Mouse (Mus musculus) CH12.LX (cell line): ENCODE measurements around the gene Kif12. TPM values are rescaled to one million over a fixed set of nuclear protein-coding genes. Genes with fewer than 3 reads are reported as not detected.

Experiments used
- DNase-seq: peaks from one replicate; pipeline ENCODE4 v3.0.0-alpha.2; 2013; ENCODE audit errors: extremely low read depth
- H3K27ac ChIP-seq: 2 replicates; pipeline ENCODE4 v1.5.1; 2012; ENCODE audit warnings: low read depth, mild to moderate bottlenecking, control low read depth, moderate library complexity; ENCODE audit not compliant: insufficient read depth
- H3K27me3 ChIP-seq: replicated peaks from 2 replicates; pipeline ENCODE3; 2012; ENCODE audit warnings: inconsistent platforms
- H3K36me3 ChIP-seq, 2 experiments: replicated peaks in 1 of 2; 2 replicates each; pipeline versions ENCODE3 to v1.6.1; 2012; ENCODE audit warnings: inconsistent platforms in 1 of 2, low read length in 1 of 2, mild to moderate bottlenecking in 1 of 2, mixed read lengths in 1 of 2, moderate library complexity in 1 of 2; ENCODE audit not compliant: control insufficient read depth in 1 of 2, insufficient read depth in 1 of 2
- H3K4me1 ChIP-seq, 2 experiments: 2 replicates each; pipeline ENCODE4 v1.6.1; 2012; ENCODE audit warnings: inconsistent platforms in 1 of 2, moderate library complexity in 1 of 2; ENCODE audit not compliant: insufficient read depth in 2 of 2, control insufficient read depth in 1 of 2
- H3K4me2 ChIP-seq: 2 replicates; pipeline ENCODE4 v1.6.1; 2012; ENCODE audit warnings: low read depth, mild to moderate bottlenecking, control low read depth; ENCODE audit not compliant: poor library complexity, insufficient read depth, severe bottlenecking
- H3K4me3 ChIP-seq, 3 experiments: fragments of 150-350 bp in 1 of 3; sonication (generic) in 1 of 3; replicated peaks in 1 of 3; 2 replicates each; pipeline versions ENCODE3 to v1.5.1; 2011 to 2012; ENCODE audit warnings: low read depth in 2 of 3, low read length in 2 of 3, mild to moderate bottlenecking in 2 of 3, moderate library complexity in 2 of 3, control low read depth in 1 of 3, improper control_type of control experiment in 1 of 3, inconsistent platforms in 1 of 3, mixed read lengths in 1 of 3; ENCODE audit not compliant: poor library complexity in 1 of 3
- H3K79me2 ChIP-seq: replicated peaks from 2 replicates; pipeline ENCODE4 v1.6.1; 2012; ENCODE audit warnings: mild to moderate bottlenecking, moderate library complexity; ENCODE audit not compliant: control insufficient read depth, poor library complexity, insufficient read depth, severe bottlenecking; ENCODE audit errors: extremely low read depth
- H3K9ac ChIP-seq: 2 replicates; pipeline ENCODE4 v1.6.1; 2012; ENCODE audit warnings: low read depth, mild to moderate bottlenecking, control low read depth, moderate library complexity; ENCODE audit not compliant: insufficient read depth
- H3K9me3 ChIP-seq: replicated peaks from 2 replicates; pipeline ENCODE3; 2012; ENCODE audit warnings: low read length, inconsistent platforms, mixed read lengths
- BHLHE40 ChIP-seq: IDR thresholded peaks from 2 replicates; pipeline ENCODE4 v1.6.1; 2011; ENCODE audit warnings: mild to moderate bottlenecking, low read depth, low read length, improper control_type of control experiment
- CHD1 ChIP-seq: IDR thresholded peaks from 2 replicates; pipeline ENCODE4 v1.6.1; 2012; ENCODE audit warnings: low read depth, low read length, improper control_type of control experiment, inconsistent platforms
- CHD2 ChIP-seq: IDR thresholded peaks from 2 replicates; pipeline ENCODE4 v1.6.1; 2011; ENCODE audit warnings: low read length, improper control_type of control experiment
- E2F4 ChIP-seq: IDR thresholded peaks from 2 replicates; pipeline ENCODE4 v1.6.1; 2011; ENCODE audit warnings: low read depth, low read length, improper control_type of control experiment; ENCODE audit not compliant: insufficient replicate concordance
- EP300 ChIP-seq: IDR thresholded peaks from 2 replicates; pipeline ENCODE4 v1.6.1; 2011; ENCODE audit warnings: low read length, improper control_type of control experiment
- GABPA ChIP-seq: IDR thresholded peaks from 2 replicates; pipeline ENCODE4 v1.6.1; 2012; ENCODE audit warnings: low read depth, low read length, improper control_type of control experiment, inconsistent platforms; ENCODE audit not compliant: insufficient replicate concordance
- HCFC1 ChIP-seq: IDR thresholded peaks from 2 replicates; pipeline ENCODE4 v1.6.1; 2012; ENCODE audit warnings: low read depth, mild to moderate bottlenecking, inconsistent platforms, low read length, improper control_type of control experiment
- IRF4 ChIP-seq: IDR thresholded peaks from 2 replicates; pipeline ENCODE4 v1.6.1; 2014; ENCODE audit warnings: low read depth, mild to moderate bottlenecking, inconsistent platforms, low read length, improper control_type of control experiment
- JUN ChIP-seq: IDR thresholded peaks from 2 replicates; pipeline ENCODE4 v1.6.1; 2011; ENCODE audit warnings: low read depth, mild to moderate bottlenecking, low read length, improper control_type of control experiment, moderate library complexity; ENCODE audit not compliant: insufficient read depth
- JUND ChIP-seq: conservative IDR thresholded peaks from 2 replicates; pipeline ENCODE4 v1.6.1; 2011; ENCODE audit warnings: low read depth, low read length, improper control_type of control experiment
- MAX ChIP-seq: IDR thresholded peaks from 2 replicates; pipeline ENCODE4 v1.6.1; 2011; ENCODE audit warnings: low read length, improper control_type of control experiment
- MAZ ChIP-seq: IDR thresholded peaks from 2 replicates; pipeline ENCODE4 v1.6.1; 2012; ENCODE audit warnings: low read depth, mild to moderate bottlenecking, inconsistent platforms, low read length, improper control_type of control experiment, moderate library complexity
- MEF2A ChIP-seq: IDR thresholded peaks from 2 replicates; pipeline ENCODE4 v1.6.1; 2014; ENCODE audit warnings: low read depth, mild to moderate bottlenecking, inconsistent platforms, low read length, improper control_type of control experiment, borderline replicate concordance
- MXI1 ChIP-seq: IDR thresholded peaks from 2 replicates; pipeline ENCODE4 v1.6.1; 2011; ENCODE audit warnings: mild to moderate bottlenecking, low read depth, low read length, improper control_type of control experiment
- MYC ChIP-seq: IDR thresholded peaks from 2 replicates; pipeline ENCODE4 v1.6.1; 2011; ENCODE audit warnings: low read depth, mild to moderate bottlenecking, improper control_type of control experiment, low read length
- NRF1 ChIP-seq: IDR thresholded peaks from 2 replicates; pipeline ENCODE4 v1.6.1; 2014; ENCODE audit warnings: low read depth, mild to moderate bottlenecking, inconsistent platforms, low read length, improper control_type of control experiment, moderate library complexity
- POLR2AphosphoS2 ChIP-seq: IDR thresholded peaks from 2 replicates; pipeline ENCODE4 v1.6.1; 2011; ENCODE audit warnings: low read depth, low read length, improper control_type of control experiment
- RAD21 ChIP-seq: IDR thresholded peaks from 2 replicates; pipeline ENCODE4 v1.6.1; 2011; ENCODE audit warnings: low read depth, mild to moderate bottlenecking, low read length, improper control_type of control experiment, moderate library complexity
- RCOR1 ChIP-seq: conservative IDR thresholded peaks from 2 replicates; pipeline ENCODE4 v1.6.1; 2012; ENCODE audit warnings: low read depth, mild to moderate bottlenecking, inconsistent platforms, low read length, improper control_type of control experiment
- SMC3 ChIP-seq: IDR thresholded peaks from 2 replicates; pipeline ENCODE4 v1.6.1; 2011; ENCODE audit warnings: low read depth, low read length, improper control_type of control experiment
- TCF12 ChIP-seq: IDR thresholded peaks from 2 replicates; pipeline ENCODE4 v1.6.1; 2014; ENCODE audit warnings: low read depth, mild to moderate bottlenecking, inconsistent platforms, low read length, improper control_type of control experiment
- UBTF ChIP-seq: IDR thresholded peaks from 2 replicates; pipeline ENCODE4 v1.6.1; 2012; ENCODE audit warnings: low read depth, mild to moderate bottlenecking, inconsistent platforms, low read length, improper control_type of control experiment, moderate library complexity
- ZMIZ1 ChIP-seq: IDR thresholded peaks from 2 replicates; pipeline ENCODE4 v1.6.1; 2012; ENCODE audit warnings: low read depth, mild to moderate bottlenecking, inconsistent platforms, low read length, improper control_type of control experiment
- dilution Hi-C: fragments of 300-500 bp; cut with MboI; formaldehyde crosslinking; loops from 2 replicates; pipeline ENCODE4 v1.14.3; 2020; ENCODE audit warnings: low sequenced_read_pairs; ENCODE audit not compliant: extremely low pct_unique_long_range_greater_than_20kb, extremely low pct_ligation_motif_present
- in situ Hi-C: fragments of 300-500 bp; cut with MboI; formaldehyde crosslinking; loops from 3 replicates; pipeline ENCODE4 v1.14.3; 2019; ENCODE audit warnings: low sequenced_read_pairs, low pct_ligation_motif_present, low pct_unique_long_range_greater_than_20kb, mixed read lengths
- polyA plus RNA-seq: library from polyadenylated mRNA; unstranded; fragments of >175 nt; gene quantifications from 2 replicates; pipeline ENCODE4 v1.2.1, GENCODE M21; 2012; ENCODE audit warnings: low read depth; ENCODE audit not compliant: insufficient read length
- total RNA-seq, 2 experiments: library from RNA; depleted of rRNA; stranded (reverse); fragments of 300-350 nt in 1 of 2; fragments of >200 nt in 1 of 2; gene quantifications; 2 replicates each; pipeline ENCODE4 v1.2.3; 2012 to 2014

Kif12 gene
- not detected in 2 replicates for total RNA-seq (2012; rRNA removed)
- total RNA-seq (2014; rRNA removed), result not detected in 2 replicates
- polyA plus RNA-seq, result not detected in 2 replicates

DNA sequence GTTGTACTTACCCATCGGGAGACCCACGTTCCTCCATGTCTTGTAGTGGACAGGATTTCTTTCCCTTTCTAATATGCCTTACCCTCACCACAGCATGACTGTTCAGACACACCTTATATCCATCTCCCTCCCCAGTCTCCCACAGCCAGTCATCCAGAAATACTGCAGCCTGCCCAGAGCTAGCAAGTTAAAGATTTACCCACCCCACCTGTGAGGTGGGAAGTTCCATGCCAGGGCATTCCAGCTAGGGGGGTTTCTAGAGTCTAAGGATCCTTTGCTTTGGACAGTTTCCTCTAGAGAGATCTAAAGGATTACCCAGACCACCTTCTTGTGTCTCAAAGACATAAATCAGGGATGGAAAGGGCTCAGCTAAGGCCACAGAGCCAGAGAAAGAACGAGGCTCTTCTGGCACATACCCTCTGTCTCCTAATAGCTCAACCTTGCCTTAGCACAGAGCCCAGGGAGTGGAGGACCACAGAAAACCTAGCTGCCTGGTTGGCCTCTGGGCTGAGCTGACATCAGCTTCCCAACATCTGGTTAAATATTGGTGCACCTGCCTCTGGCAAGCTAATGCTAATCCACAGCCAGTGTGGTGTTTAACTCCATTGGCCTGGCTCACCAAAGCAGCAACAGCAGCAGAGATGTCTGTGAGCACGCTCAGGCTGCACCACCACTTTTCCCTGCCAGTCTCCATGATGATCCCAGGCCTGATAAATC is at the start of gene Kif12:
Gene Kif12 (minus strand): TSS at position 163 of the 717 bp plus-strand sequence.
- in situ Hi-C loops, result no loop called here
- no peaks in the 10 kb centered on the region for H3K36me3 ChIP-seq
- H3K4me1 ChIP-seq, result no peaks in the 10 kb centered on the region
- no peak within 1 kb of the TSS for H3K9ac ChIP-seq
- H3K4me3 ChIP-seq, result no peak within 1 kb of the TSS
- TF ChIP-seq SMC3, result no peak
- no peak for TF ChIP-seq GABPA
- TF ChIP-seq EP300, result no peak
- TF ChIP-seq MXI1, result no peak
- no peak for TF ChIP-seq MAX
- no peak for TF ChIP-seq HCFC1
- TF ChIP-seq MEF2A, result no peak
- TF ChIP-seq, all 38 proteins: peak for 0
- no peaks in the 10 kb centered on the region; the same call in 1 of the 2 replicates for H3K79me2 ChIP-seq
- no peak for DNase-seq
- no peak within 1 kb of the TSS for H3K27ac ChIP-seq
- H3K27me3 ChIP-seq, result peaks cover 84% of the 10 kb centered on the region
- no peak within 1 kb of the TSS for H3K4me2 ChIP-seq
- H3K9me3 ChIP-seq, result peaks cover 3% of the 10 kb centered on the region
- dilution Hi-C loops, result no loop called here

DNA sequence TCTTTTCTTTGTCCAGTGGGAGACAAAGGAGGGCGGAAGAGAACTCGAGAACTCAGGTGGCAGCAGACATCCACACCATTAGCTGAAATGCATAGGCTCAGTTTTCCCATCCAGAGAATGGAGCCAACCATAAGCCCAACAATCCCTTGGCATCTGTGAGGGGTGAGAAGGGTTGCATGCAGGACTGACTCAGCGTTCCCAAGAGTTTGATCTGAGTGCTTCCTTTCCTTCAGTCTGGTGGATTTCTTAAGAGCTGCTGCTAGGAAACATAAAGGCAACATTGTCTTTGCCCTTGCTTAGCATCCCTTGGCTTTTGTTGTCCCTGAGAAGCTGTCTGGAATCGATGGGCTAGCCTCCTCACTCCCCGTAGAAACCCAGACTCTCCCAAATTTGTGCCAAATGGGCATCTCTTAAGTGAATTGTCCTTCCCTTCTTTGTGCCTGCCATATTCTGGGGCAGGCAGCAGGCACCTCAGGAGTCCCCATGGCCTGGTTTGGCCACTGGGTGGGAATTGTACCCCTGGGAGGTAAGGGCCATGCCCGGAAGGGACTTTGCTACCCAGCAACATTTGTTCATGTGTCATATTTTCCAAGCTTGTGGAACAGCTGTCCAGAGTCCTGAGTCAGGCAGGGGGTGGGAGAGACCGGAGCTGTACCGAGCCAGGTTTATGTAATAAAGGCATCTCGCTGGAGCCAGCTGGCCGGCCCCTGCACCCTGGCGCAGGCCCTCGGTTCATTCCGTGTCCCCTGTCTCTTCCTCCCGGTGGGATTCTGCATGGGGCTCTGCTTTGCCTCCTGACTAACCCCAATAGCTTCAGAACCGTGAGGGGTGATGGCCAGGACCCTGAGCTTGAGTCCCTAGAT is 49.4 kb upstream of the Kif12 start:
- 0 out of 4 replicates have a peak, but pooled peaks cover 0 to 3% of the 10 kb centered on the region in 2 experiments for H3K4me1 ChIP-seq
- no peak overlapping the region for H3K9ac ChIP-seq
- TF ChIP-seq SMC3, result no peak
- TF ChIP-seq JUND, result no peak
- TF ChIP-seq CHD2, result no peak
- no peak for TF ChIP-seq BHLHE40
- no peak for TF ChIP-seq E2F4
- TF ChIP-seq MXI1, result no peak
- TF ChIP-seq UBTF, result no peak
- TF ChIP-seq HCFC1, result no peak
- no peak for TF ChIP-seq RAD21
- TF ChIP-seq TCF12, result no peak
- TF ChIP-seq RCOR1, result no peak
- no peak for TF ChIP-seq NRF1
- no peak for TF ChIP-seq MYC
- no peak for TF ChIP-seq CHD1
- TF ChIP-seq ZMIZ1, result no peak
- TF ChIP-seq MAZ, result no peak
- TF ChIP-seq POLR2AphosphoS2, result no peak
- TF ChIP-seq IRF4, result no peak
- TF ChIP-seq JUN, result no peak
- no peak for DNase-seq
- peaks cover 100% of the 10 kb centered on the region for H3K27me3 ChIP-seq
- in situ Hi-C loops, result loop anchor here (25.0 kb wide), 1 partner anchor 341 kb away; the partner anchor contains the start of gene Tmem268
- no peaks in the 10 kb centered on the region for H3K79me2 ChIP-seq
- no peaks in the 10 kb centered on the region for H3K9me3 ChIP-seq
- H3K4me2 ChIP-seq, result no peak overlapping the region
- no peaks in the 10 kb centered on the region for H3K36me3 ChIP-seq
- H3K4me3 ChIP-seq, result no peak overlapping the region
- H3K27ac ChIP-seq, result no peak overlapping the region
- dilution Hi-C loops, result no loop called here
